Mouse (Mus musculus) embryonic fibroblast, embryonic 13.5 days (primary cell): ENCODE data around the gene Il11ra1. TPM values are rescaled to one million over a fixed set of nuclear protein-coding genes. Genes with fewer than 3 reads are reported as not detected.
"Not testable (repeated sequence)": the region's sequence is repeated elsewhere in the genome, so short reads cannot be mapped to it uniquely, and the experiment has no call there.

ENCODE experiments used
- H3K27ac ChIP-seq: 2 replicates; pipeline ENCODE4 v1.5.1; 2012; ENCODE audit warnings: low read length, control low read depth, inconsistent platforms; ENCODE audit not compliant: insufficient read depth
- H3K4me1 ChIP-seq: 2 replicates; pipeline ENCODE4 v1.6.1; 2011; ENCODE audit warnings: low read length; ENCODE audit not compliant: control insufficient read depth, insufficient read depth
- H3K4me3 ChIP-seq: 2 replicates; pipeline ENCODE4 v1.5.1; 2011; ENCODE audit warnings: mild to moderate bottlenecking, control low read depth, low read length; ENCODE audit not compliant: insufficient read depth
- CTCF ChIP-seq: IDR thresholded peaks from 2 replicates; pipeline ENCODE4 v1.5.1; 2011; ENCODE audit warnings: mild to moderate bottlenecking, control low read depth, low read length, moderate library complexity, borderline replicate concordance; ENCODE audit not compliant: insufficient read depth
- POLR2A ChIP-seq: IDR thresholded peaks from 2 replicates; pipeline ENCODE4 v1.6.1; 2011; ENCODE audit warnings: low read depth, mild to moderate bottlenecking, control low read depth, low read length, moderate library complexity
- polyA plus RNA-seq: library from polyadenylated mRNA; stranded (reverse); fragments of >200 nt; gene quantifications from 2 replicates; pipeline ENCODE4 v1.2.4, GENCODE M21; 2011; ENCODE audit warnings: low read depth; ENCODE audit not compliant: missing spikeins, insufficient read length

The Il11ra1 gene
- polyA plus RNA-seq, 1 experiment: 97.4 TPM

DNA sequence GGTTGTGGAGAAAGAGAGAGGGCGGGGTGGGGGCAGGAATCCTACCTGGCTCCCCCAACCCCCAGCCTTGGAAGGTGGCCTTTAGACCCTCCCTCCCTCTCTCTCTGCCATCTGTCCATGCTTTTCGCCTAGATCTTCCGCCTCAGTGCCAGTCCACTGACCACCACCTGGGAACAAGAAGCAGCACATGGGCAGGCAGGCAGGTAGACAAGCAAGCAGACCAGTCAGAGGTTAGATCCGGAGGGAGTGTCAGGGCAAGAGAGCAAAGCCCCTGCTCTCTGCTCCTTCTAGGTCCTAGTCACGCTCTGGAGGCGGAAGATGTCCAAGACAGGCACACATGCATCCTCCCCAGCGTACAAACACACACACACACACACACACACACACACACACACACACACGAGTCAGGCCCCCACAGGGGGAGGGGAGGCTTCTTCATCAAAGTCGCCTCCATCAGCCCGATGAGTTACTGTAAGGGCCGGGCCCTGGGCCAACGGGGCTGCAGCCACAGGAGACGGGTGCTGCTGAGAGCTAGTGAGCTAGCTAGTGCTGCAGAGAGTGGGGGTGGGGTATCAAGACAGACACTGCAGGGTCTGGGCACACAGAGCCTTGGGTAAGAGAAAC is 22.7 kb upstream of the Il11ra1 start:
- Histone ChIP-seq H3K4me3 (no peak overlapping the region), H3K27ac (no peak overlapping the region), H3K4me1 (peaks cover 10% of the 10 kb centered on the region)
- TF ChIP-seq POLR2A: no peak
- no peak for TF ChIP-seq CTCF

DNA sequence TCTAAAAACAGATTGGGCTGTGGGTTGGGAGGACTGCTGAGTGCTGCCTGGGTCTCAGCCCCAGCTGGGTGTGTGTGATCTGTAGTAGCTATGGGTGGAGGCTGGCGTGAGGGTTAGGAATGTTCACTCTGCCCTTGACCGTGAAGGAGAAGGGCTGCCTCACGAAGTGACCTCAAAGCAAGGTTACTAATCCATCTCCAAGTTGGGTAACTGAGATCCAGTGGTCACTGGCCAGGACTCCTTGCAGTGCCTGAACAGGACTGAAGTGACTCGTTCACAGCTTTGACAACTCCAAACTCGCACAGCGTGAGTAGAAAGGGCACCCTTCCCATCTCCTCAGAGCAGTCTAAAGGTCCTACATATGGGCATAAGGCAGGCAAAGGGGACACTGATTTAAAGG is 20.9 kb upstream of the Il11ra1 start:
- H3K4me1 ChIP-seq: peaks cover 10% of the 10 kb centered on the region

DNA sequence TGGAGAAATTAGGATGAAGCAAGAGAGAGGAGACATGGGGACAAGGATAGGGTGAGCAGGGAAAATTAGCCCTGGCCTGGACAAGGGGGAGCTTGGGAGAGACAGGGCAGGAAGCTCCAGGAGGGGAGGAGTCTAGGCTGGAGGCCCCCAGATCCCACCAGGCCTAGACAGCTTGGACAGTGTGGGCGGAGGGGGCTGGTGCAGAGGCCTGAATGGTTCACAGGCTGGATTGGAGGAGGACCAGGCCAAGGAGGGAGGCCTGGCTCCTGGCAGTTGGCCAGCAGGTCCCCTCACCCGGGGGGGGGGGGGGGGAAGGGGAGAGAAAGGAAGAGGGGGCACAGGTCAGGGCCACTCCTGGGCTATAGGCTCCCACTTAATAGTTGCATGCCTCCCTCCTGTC is 20.5 kb upstream of the Il11ra1 start:
- Histone ChIP-seq H3K4me3 (no peak overlapping the region), H3K4me1 (peaks cover 10% of the 10 kb centered on the region), H3K27ac (no peak overlapping the region)
- TF ChIP-seq CTCF: no peak
- no peak for TF ChIP-seq POLR2A

More for the DNA sequence above, 20.9 kb upstream of the Il11ra1 start:
- TF ChIP-seq POLR2A (no peak), CTCF (no peak)
- H3K27ac ChIP-seq: no peak overlapping the region
- no peak overlapping the region for H3K4me3 ChIP-seq

DNA sequence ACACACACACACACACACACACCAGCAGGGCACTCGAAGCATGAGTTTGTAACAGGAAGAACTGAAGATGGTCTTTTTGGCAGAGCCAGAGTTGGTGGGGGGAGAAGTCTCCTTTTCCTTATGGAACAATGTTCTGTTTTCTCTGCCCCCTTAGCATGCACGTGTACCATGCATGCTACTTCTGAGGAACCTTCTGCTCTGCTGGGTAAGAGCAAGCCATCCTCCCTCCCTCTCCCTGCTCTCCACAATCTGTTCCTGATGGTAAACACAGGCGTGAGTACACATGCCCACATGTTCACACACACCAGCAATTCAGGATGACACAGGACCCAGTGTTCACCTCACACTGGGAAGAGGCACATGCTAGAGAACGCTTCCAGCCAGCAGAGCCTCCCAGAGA is 18.6 kb upstream of the Il11ra1 start:
- TF ChIP-seq CTCF (no peak), POLR2A (no peak)
- H3K4me3 ChIP-seq: no peak overlapping the region
- no peak overlapping the region for H3K27ac ChIP-seq
- peaks cover 10% of the 10 kb centered on the region for H3K4me1 ChIP-seq

DNA sequence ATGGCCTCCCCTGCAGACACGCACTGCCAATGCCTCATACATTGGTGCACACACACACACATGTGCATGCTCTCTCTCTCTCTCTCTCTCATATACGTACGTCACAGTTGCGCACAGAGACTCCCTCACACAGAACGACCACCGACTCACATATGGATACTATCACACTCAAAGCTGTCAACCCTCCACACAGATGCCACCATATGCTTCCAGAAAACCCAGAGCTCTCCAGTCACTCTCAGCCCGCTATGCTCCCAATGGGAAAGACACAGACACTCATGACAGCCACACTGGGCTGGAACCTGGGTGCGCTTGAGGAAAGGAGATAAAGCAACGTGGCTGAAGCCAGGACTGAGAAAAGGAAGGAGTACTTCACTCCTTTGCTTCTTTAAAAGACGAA is 17.8 kb upstream of the Il11ra1 start:
- H3K4me3 ChIP-seq: no peak overlapping the region
- H3K4me1 ChIP-seq: peaks cover 5% of the 10 kb centered on the region
- no peak overlapping the region for H3K27ac ChIP-seq
- no peak for TF ChIP-seq CTCF
- no peak for TF ChIP-seq POLR2A

DNA sequence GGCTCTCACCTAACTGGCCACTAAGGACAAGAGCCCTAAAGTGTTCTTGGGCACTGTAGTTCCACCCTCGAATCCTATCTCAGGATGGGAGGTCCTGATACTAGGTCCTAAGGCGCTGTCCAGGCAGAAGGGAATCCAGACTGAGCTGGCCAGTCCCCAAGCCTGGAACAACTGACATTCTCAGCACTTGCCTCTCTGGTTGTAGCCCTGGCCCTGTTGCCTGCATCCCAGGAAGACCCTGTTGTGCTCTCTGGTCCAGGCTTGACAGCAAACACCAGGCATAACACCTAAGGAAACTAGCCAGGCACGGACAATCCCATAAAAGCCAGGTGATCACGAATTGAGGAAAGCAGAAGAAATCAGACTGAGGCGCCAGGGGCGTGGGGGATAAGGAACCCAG is 17.0 kb upstream of the Il11ra1 start:
- H3K4me1 ChIP-seq: no peaks in the 10 kb centered on the region
- H3K4me3 ChIP-seq: no peak overlapping the region
- no peak overlapping the region for H3K27ac ChIP-seq
- TF ChIP-seq POLR2A: no peak

DNA sequence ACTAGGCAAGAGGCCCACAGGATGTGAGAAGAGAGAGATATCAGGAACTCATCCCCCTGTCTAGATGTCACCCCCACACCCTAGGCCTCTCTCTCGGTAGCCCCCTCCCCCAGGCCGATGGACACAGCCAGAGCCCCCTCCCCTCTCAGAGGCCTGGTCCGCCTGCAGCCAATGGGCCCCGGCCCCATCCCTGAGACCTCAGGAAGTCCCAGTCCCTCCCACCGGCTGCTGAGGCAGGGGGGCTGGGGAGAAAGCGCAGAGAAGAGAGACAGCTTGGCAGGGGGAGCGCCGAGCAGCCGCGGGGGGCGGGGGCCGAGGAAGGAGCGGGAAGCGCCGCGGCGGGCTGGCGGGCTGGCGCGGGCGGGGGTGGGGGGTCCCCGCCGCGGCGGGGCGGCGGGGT is 16.5 kb upstream of the Il11ra1 start:
- not testable (repeated sequence) for H3K27ac ChIP-seq, H3K4me1 ChIP-seq
- peak overlapping the region; percentile 8; the same call in 1 of the 2 replicates for H3K4me3 ChIP-seq

DNA sequence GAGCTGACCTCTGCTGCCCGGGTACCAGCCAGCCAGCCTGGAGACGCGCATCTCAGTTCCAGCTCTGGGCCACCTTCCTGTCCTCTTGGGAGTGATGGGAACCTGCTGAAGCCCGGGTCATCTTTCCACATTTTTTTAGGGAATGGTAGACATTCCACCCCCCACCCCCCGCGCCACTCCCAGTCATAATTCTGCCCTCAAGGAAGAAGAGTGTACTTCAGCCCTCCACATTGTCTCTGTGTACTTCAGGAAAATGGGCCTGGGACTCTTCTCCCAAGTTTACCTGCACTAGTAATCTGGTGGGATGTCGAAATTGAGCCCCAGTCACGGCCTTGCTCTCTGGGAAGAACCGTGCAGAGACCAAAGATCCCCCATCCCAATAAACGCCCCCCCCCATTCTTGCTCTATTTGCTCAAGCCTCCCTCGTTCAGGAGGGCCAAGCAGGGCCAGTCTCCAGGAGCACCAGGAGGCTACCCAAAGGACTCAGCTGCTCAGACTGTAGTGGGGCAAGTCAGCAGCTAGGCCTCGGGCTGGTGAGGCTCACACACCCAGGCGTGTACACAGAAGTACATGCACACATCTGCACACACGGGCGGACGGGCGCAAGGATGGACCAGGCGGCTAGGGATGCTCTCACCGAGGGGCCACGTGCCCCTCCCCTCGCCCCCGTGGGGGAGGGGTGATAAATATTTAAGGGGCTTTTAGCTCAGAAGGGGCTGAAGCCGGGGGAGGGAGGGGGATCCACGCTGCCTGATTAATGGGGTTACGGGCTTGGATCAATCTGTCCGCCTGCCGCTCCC is 15.5 kb upstream of the Il11ra1 start:
- not testable (repeated sequence) for H3K4me3 ChIP-seq, H3K27ac ChIP-seq, H3K4me1 ChIP-seq

DNA sequence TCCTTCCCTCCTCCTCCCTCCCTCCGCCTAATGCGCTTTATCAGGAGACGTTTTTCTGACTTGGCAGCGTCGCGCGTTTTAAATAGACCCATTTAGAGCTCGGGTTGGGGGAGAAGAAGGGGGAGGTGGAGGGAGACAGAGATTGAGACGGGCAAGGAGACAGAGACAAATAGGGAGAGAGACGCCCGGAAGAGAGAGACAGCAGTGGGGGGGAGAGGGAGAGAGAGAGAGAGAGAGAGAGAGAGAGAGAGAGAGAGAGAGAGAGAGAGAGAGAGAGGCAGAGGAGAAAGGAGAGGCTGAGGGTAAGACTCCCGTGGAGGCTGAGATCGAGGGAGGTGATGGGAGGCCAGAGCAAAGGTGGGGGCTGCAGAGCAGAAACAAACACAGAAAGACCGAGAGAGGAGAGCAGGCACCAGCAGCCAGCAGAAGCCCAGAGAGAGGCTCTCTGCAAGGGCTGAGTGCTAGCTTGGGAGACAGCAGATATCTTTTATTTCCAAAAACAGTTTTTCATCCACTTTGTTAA is 14.8 kb upstream of the Il11ra1 start:
- H3K4me3 ChIP-seq, H3K27ac ChIP-seq, H3K4me1 ChIP-seq: not testable (repeated sequence)

DNA sequence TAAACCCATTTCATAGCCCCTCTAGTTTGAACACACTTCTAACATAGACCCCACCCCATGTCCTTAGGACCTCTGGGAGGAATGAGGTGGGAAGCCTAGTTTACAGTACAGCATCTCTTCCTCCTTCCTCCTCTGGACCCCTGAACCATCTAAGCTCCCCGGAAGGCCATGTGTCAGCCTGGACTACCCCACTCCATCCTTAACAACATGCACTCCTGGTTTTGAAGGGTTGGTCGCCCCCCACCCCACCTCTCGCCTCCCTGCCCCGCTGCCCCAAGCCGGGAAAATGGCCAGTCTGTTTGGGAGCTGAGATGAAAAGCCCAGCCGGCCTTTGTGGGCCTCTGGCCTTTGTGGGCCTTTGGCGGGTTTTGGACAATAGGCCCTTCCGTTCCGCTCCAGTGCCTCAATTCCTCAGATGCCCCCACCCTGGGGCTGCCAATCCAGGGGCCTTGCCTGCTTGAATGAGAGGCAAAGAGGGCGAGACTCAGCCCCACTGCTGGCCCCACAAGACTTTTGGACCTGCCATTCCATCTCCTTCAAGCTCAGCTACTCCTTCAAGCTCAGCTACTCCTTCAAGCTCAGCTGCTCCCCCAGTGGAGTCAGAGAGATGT is 13.8 kb upstream of the Il11ra1 start:
- H3K4me3 ChIP-seq, H3K27ac ChIP-seq, H3K4me1 ChIP-seq: not testable (repeated sequence)

DNA sequence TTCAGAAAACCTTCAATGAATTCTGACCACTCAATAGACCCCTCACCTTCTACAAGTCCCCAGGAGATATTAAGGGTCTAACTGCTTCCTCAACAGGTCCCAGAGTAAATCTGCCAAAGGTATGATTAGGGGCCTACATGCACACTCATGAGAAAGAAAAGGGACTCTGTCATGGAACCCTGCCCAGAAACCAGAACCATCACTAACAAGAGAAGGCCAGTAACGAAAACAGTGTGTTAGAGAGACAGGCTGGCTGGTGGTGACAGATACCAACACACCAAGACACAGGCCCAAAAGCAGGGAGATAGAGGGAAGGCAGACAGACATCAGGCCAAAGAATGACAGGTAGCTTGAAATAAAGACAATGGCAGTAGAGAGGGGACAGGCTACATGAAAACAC is 11.2 kb upstream of the Il11ra1 start:
- not testable (repeated sequence) for H3K27ac ChIP-seq, H3K4me3 ChIP-seq, H3K4me1 ChIP-seq

DNA sequence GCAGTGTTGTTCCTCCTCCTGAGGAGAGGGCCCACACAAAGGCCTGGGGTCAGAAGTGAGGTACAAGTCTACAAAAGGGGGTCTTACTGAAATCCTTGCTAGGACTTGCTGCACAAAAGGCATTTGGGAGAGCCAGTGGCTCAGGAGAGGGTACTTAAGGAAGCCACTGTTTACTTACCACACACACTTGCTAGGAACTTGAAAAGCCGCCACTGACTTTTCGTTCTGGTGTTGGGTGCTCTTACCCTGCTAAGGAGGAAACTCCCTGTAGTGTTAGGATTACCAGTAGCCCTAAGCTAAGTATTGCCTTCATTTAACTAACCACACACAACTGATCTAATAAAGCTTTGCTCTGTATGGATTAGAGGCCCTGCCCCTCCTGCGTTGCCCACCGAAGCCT is 9.8 kb upstream of the Il11ra1 start:
- H3K4me3 ChIP-seq, H3K27ac ChIP-seq, H3K4me1 ChIP-seq: not testable (repeated sequence)

DNA sequence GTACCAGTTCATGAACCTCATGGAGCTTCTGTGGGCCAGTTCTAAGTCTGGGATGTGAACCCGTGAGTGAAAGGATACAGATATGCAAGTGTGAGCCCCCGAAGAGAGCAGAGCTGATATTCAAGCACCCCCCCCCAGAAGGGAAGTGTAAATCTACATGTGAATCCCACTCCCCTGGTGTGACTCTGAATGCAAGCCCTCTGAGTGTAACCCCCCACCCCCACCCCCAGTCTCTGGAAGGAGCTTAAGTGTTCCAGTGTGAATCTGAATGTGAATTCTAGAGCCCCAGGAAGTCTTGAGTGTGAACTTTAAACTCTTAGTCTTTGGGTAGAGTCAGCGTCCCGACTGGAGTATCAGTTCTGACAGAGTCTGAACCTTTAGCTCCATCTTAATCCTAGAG is 6.3 kb upstream of the Il11ra1 start:
- not testable (repeated sequence) for H3K27ac ChIP-seq, H3K4me1 ChIP-seq, H3K4me3 ChIP-seq

DNA sequence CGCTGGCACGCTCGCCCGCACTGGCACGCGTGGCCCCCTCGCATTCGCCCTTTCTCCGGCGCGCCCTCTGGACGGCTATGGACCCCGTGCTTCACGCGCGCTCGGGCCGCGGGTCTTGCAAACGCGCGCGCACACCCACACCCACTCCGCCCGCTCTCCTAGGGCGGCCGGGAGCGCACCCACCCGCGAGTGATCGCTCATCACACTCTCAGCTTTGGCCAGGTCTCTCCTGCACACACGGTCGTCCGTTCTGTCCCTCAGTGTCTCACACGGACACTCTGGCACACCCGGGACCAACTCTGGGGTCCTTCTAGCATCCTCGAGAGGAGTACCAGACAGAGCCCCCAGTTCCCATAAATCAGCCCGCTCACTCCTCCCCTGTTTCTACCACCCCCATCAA is 4.0 kb upstream of the Il11ra1 start:
- H3K4me1 ChIP-seq, H3K27ac ChIP-seq, H3K4me3 ChIP-seq: not testable (repeated sequence)

DNA sequence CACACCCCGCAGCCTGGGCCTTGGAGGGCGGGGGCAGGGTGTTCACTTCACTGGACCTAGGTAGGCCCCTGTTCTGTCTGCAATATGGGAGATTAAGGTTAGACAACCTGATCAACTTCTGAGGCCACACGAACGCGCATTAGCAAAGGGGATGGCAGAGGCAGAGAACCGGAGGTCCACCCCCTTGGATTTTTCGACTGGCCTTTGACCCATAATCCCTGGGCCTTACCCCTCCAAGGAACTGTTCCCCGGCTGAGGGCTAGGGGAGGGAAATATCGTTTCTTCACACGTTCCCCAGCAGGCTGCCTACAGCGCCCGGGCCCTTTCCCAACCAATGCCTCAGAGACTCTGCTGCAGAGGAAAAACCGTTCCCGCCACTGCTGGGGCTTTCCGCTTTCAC is 3.3 kb upstream of the Il11ra1 start:
- not testable (repeated sequence) for H3K4me1 ChIP-seq, H3K4me3 ChIP-seq, H3K27ac ChIP-seq
